Mouse (Mus musculus) hindbrain, embryonic 16.5 days (tissue): ENCODE results near the gene Morc4. TPM values are rescaled to one million over a fixed set of nuclear protein-coding genes. Genes with fewer than 3 reads are reported as not detected.

Source experiments
- ATAC-seq: fragments of 200-750 bp; cut with Nextera tagmentation; 2 replicates; pipeline ENCODE4 v1.8.0; 2017; ENCODE audit warnings: moderate TSS enrichment, moderate library complexity
- H3K27ac ChIP-seq: fragments of 300-500 bp; sonication (generic); 2 replicates; pipeline ENCODE4 v1.5.1; 2014; ENCODE audit warnings: low read depth, mild to moderate bottlenecking, control low read depth, low read length, moderate library complexity
- H3K27me3 ChIP-seq: fragments of 300-500 bp; sonication (generic); replicated peaks from 2 replicates; pipeline ENCODE4 v1.6.1; 2014; ENCODE audit warnings: low read length; ENCODE audit not compliant: control insufficient read depth, insufficient read depth
- H3K36me3 ChIP-seq: fragments of 300-500 bp; sonication (generic); 2 replicates; pipeline ENCODE4 v1.6.1; 2014; ENCODE audit warnings: mild to moderate bottlenecking, low read length, moderate library complexity, mixed read lengths; ENCODE audit not compliant: control insufficient read depth, insufficient read depth
- H3K4me1 ChIP-seq: fragments of 300-500 bp; sonication (generic); 2 replicates; pipeline ENCODE4 v1.6.1; 2014; ENCODE audit warnings: low read depth, low read length; ENCODE audit not compliant: control insufficient read depth, insufficient read depth
- H3K4me2 ChIP-seq: fragments of 300-500 bp; sonication (generic); 2 replicates; pipeline ENCODE4 v1.6.1; 2014; ENCODE audit warnings: mild to moderate bottlenecking, low read length, control low read depth, moderate library complexity
- H3K4me3 ChIP-seq: fragments of 300-500 bp; sonication (generic); 2 replicates; pipeline ENCODE4 v1.5.1; 2014; ENCODE audit warnings: mild to moderate bottlenecking, low read length, control low read depth, moderate library complexity
- H3K9ac ChIP-seq: fragments of 300-500 bp; sonication (generic); 2 replicates; pipeline ENCODE4 v1.6.1; 2014; ENCODE audit warnings: low read depth, mild to moderate bottlenecking, control low read depth, low read length, moderate library complexity
- H3K9me3 ChIP-seq: fragments of 300-500 bp; sonication (generic); 2 replicates; pipeline ENCODE4 v1.6.1; 2014; ENCODE audit warnings: mild to moderate bottlenecking, low read length, moderate library complexity; ENCODE audit not compliant: control insufficient read depth
- WGBS: fragments of 180-500 bp; shearing (Covaris S2); extraction: QIAGEN DNeasy Blood & Tissue Kit; methylation state at CpG from one replicate; pipeline ENCODE4 v1.1.7; 2014; 5-methylcytosine and 5-hydroxymethylcytosine counted together
- polyA plus RNA-seq: library from polyadenylated mRNA; unstranded; fragments of >200 nt; fragmentation: Nextera tagmentation; extraction: Ambion mirVana; gene quantifications from 2 replicates; pipeline ENCODE4 v1.2.1, GENCODE M21; 2015

The Morc4 gene
- polyA plus RNA-seq, 1 experiment from 2014 or later, result 2.6 TPM

GRCm38 (mm10) chrX:139777357-139777756 lies 94.1 kb downstream of the Morc4 start:
- no peak for ATAC-seq
- no peaks in the 10 kb centered on the region for H3K9me3 ChIP-seq
- H3K4me2 ChIP-seq, result no peak overlapping the region
- 46% methylated on average over 4 of the region's 4 CpGs for WGBS
- H3K27ac ChIP-seq, result no peak overlapping the region
- H3K36me3 ChIP-seq, result no peaks in the 10 kb centered on the region
- no peak overlapping the region for H3K4me3 ChIP-seq
- H3K27me3 ChIP-seq, result peaks cover 9% of the 10 kb centered on the region; the same call in 1 of the 2 replicates
- H3K9ac ChIP-seq, result no peak overlapping the region
- H3K4me1 ChIP-seq, result no peaks in the 10 kb centered on the region

GRCm38 (mm10) chrX:139775084-139775612 lies 96.3 kb downstream of the Morc4 start:
- 75% methylated on average over 7 of the region's 7 CpGs for WGBS
- Histone ChIP-seq H3K4me2 (no peak overlapping the region), H3K27ac (no peak overlapping the region), H3K27me3 (peaks cover 3% of the 10 kb centered on the region; the same call in 1 of the 2 replicates), H3K36me3 (no peaks in the 10 kb centered on the region), H3K9ac (no peak overlapping the region), H3K4me3 (no peak overlapping the region), H3K4me1 (no peaks in the 10 kb centered on the region), H3K9me3 (no peaks in the 10 kb centered on the region)
- ATAC-seq, result no peak

- H3K4me2 ChIP-seq, result no peak overlapping the region
- peaks cover 3% of the 10 kb centered on the region; the same call in 1 of the 2 replicates for H3K27me3 ChIP-seq
- H3K9ac ChIP-seq, result no peak overlapping the region
- H3K27ac ChIP-seq, result no peak overlapping the region
- 32% methylated on average over 18 of the region's 18 CpGs for WGBS
- no peaks in the 10 kb centered on the region for H3K4me1 ChIP-seq
- ATAC-seq, result 0 out of 2 replicates have a peak, but pooled peaks have one; percentile 40
- no peak overlapping the region for H3K4me3 ChIP-seq
- no peaks in the 10 kb centered on the region for H3K36me3 ChIP-seq
- no peaks in the 10 kb centered on the region for H3K9me3 ChIP-seq
Measured at GRCm38 (mm10) chrX:139774309-139775083, 97.0 kb downstream of the Morc4 start.

Other genes starting within 250 kb of the Morc4 start
- gene Tbc1d8b, start 186.7 kb downstream of the Morc4 start, polyA plus RNA-seq, result 0.43 and 0.55 TPM in 2 replicates
- gene Gm15013, start 157.2 kb downstream of the Morc4 start, polyA plus RNA-seq, result 0.20 TPM in 1 of 2 replicates, not detected in the other
- gene Ripply1, start 89.3 kb downstream of the Morc4 start, polyA plus RNA-seq, result not detected in 2 replicates
- 3.0 and 3.7 TPM in 2 replicates for gene Cldn2, start 70.8 kb downstream of the Morc4 start, polyA plus RNA-seq
- 3.1 and 4.5 TPM in 2 replicates for gene Rbm41, start 126.9 kb upstream of the Morc4 start, polyA plus RNA-seq
- gene Nup62cl, start 191.0 kb upstream of the Morc4 start, polyA plus RNA-seq, result 1.0 and 1.2 TPM in 2 replicates
- not detected in 2 replicates for gene Pih1h3b, start 191.2 kb upstream of the Morc4 start, polyA plus RNA-seq